Mouse (Mus musculus): ENCODE measurements around the gene Pgap3. TPM values are rescaled to one million over a fixed set of nuclear protein-coding genes. Genes with fewer than 3 reads are reported as not detected.
"Not testable (repeated sequence)": the region's sequence is repeated elsewhere in the genome, so short reads cannot be mapped to it uniquely, and the experiment has no call there.

Pgap3 gene
- polyA plus RNA-seq, 1 experiment = 30.4 TPM

DNA sequence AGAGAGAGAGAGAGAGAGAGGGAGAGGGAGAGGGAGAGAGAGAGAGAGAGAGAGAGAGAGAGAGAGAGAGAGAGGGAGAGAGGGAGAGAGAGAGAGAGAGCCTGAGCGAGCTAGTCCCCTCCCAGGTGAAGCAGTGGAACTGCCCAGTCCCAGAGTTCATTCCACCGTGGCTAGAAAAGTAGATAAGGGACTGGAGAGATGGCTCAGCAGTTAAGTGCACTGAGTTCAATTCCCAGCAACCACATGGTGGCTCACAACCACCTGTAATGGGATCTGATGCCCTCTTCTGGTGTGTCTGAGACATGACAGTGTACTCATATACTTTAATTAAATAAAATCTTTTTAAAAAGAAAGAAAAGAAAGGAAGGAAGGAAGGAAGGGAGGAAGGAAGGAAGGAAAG, 17.9 kb downstream of the Pgap3 start:
- not testable (repeated sequence) for DNase-seq (ENCODE audit: low read depth)

DNA sequence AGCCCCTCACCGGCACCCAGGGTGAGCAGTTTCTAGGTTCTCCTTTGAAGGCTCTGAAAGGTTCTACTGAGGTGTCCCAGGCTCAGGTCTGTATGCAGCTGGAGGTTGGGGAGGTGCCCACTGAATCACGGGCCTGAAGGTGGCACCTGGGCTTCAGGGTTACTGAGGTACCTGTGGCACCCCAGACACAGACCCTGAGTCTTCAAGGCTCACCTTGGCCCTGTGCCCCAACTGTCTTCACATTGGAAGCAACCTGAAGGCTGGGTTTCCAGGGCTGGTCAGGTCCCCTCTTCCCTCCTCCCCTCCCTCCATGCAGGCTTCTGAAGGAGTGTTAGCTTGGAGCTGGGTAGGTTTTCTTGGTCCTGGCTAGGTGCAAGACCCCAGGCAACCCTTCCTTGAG, 18.6 kb downstream of the Pgap3 start:
- DNase-seq (ENCODE audit: low read depth) = no peak

DNA sequence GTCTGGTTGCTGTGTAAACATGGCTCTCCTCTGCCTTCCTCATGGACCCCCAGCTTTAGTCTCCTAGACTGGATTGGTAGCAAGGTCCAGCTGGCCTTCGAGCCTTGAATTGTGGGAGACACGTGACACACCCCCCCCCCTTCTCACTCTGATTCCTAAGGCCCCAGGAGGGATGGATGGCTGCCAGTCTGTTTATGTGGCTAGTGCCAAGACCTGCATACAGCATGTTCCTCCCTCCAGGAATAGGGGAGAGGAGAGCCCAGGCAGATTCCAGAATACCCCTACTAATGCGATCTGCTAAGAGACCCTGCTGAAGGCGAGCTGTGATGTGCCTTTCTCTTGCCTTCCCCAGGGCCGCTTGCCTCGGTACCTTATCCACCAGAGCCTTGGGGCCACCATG, 20.2 kb downstream of the Pgap3 start:
- no peak for DNase-seq (ENCODE audit: low read depth)

DNA sequence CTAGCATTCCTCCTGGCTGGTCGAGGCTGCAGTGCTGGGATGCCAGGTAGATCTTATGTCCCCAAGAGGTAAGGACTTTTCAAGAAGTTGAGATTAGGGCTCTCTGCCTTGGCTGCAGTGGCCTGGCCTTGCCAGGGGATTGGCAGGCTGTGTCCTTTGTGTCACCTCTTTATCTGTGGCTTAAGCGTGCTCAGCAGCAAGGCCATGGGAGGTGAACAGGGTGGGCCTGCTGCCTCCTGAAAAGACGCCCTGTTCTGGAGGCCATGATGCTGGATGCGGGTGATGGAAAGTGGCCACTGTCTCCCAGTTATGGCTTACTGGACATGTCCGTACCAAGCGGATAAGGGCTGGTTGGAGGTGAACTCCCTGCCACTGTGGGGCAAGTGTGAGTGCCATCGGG, 20.9 kb downstream of the Pgap3 start:
- no peak for DNase-seq (ENCODE audit: low read depth)

DNA sequence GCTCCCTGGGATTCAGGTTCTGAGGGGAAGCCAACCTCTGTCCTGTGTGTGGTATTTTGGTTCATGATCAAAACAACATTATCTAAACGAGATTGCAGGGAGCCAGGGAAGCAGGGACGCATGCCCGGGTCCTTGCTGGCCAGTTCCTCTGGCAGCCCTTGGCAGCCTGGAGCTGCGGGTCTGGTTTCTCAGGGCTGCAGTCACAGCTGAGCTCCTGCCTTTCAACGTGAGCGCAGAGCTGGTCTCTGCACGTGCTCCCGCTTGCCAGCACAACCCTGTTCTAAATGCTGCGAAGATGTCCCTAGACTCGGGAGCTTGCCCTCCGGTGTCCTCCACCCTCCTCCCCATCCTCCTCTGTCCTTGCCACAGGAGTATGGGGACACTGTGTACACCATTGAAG, 22.5 kb downstream of the Pgap3 start:
- no peak for DNase-seq (ENCODE audit: low read depth)

DNA sequence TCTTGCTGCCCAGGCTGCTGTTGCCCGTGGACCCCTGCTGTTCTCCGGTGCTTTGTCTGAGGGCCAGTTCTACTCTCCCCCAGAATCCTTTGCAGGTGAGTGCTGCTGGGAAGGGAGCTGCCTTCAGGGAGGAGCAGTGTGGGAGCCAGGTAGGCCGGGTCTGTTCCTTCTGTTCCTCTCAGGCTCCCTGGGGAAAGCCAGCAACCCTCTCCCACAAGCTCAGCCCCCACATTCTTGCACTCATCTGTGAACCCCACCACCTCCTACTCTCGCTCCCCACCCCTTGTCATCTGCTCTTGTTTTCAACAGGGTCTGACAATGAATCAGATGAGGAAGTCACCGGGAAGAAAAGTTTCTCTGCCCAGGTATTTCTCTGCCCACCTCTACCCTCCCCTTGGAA, 23.5 kb downstream of the Pgap3 start:
- DNase-seq (ENCODE audit: low read depth) = no peak

DNA sequence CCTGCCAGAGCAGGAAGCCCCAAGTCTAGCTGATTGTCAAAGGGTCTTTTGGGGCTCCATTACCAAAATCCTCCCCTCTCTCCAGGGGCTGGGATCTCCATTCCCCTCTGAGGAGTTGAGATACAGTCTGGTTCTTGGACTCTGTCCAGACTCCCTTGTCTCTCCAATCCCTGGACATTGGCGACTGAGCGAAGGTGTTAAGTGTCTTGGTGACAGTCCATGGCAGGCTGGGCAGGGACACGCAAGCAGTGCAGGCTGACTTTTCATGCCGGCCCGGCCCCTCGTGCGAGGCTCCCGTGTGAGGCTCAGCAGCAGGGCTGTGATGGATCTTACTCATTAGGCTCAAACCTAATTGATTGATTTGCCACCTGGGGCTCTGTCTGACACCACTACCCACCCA, 26.0 kb downstream of the Pgap3 start:
- DNase-seq (ENCODE audit: low read depth) = no peak

DNA sequence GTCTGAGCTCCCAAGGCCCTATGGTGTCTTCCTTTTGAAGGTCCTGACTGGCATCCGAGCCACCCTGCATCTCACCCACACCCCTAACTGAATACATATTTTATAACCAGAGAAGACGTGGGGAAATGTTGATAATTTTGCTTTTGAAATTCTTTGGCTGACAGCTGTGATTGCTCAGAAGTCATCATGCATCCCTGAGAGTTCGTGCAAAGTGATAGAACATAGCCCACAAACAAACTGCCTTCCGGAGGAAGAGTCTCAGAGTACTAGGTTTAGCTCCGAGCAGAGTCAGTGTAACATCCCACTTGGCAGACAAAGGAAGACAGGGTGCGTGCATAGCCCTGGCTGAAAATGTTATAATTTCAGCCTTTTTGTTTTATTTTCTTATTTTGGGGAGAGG, 27.0 kb downstream of the Pgap3 start:
- no peak for DNase-seq (ENCODE audit: low read depth)

DNA sequence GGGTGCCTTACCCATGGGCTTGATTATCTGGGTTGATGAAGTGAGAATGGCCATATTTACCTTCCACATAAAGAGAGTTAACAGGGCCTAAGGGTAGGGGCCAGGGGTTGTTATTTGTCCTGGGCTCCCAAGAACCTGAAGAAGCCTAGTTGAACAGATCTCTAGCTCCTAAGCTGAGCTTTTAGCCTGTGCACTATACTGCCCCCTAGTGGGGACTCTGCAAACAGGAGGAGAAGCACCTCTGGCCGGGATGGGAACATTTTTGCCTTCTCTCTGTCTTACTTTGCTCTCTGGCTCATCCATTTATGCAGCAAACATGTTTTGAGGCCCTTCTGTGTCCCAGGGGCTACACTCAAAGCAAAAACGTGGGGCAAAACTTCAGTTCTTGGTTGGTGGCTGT, 27.9 kb downstream of the Pgap3 start:
- no peak for DNase-seq (ENCODE audit: low read depth)

DNA sequence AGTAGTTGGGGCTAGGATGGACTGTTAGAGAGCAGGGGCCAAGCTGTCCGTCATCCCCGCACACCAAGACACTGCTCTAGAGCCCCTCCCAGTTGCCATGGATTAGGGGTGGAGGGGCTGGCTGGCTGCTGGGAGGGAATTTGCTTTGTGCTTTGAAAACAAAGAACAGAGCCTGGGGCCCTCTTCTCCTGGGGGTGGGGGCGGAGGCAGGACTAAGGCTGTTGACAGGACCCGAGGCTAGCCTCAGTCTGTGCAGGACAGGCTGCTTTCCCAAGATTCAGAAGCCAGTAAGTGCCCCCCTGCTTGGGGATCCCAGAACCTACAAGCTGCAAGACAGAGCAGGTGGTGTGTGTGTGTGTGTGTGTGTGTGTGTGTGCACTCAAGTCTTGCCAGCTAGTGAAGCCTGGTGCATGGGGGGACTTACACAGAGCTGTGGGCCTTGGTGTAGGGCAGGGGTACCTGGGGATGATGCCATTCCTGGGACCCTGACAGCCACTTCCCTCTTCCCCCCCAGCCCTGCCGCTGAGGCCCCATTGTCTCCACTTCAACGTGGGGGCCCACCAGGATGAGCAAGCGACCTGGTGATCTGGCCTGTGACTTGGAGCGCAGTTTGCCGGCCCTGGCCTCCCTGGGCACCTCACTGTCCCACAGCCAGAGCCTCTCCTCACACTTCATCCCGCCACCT, 28.6 kb downstream of the Pgap3 start:
- no peak for DNase-seq (ENCODE audit: low read depth)

DNA sequence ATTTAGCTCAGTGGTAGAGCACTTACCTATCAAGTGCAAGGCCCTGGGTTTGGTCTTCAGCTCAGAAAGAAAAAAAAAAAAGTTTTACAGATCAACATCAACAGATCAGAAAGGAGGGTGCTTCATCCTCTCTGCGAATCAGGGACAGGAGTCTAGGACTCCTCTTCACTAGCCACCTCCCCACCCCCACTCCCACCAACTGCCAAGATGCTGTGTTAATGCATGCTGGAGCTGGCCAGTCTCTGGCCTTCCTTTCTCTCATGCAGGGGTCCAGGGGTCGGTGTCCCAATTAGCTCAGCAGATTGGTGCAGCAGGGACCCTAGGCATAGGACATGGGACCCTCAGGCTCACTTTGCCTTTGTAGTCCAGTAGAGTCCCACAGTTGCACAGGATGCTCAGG, 29.7 kb downstream of the Pgap3 start:
- no peak for DNase-seq (ENCODE audit: low read depth)

DNA sequence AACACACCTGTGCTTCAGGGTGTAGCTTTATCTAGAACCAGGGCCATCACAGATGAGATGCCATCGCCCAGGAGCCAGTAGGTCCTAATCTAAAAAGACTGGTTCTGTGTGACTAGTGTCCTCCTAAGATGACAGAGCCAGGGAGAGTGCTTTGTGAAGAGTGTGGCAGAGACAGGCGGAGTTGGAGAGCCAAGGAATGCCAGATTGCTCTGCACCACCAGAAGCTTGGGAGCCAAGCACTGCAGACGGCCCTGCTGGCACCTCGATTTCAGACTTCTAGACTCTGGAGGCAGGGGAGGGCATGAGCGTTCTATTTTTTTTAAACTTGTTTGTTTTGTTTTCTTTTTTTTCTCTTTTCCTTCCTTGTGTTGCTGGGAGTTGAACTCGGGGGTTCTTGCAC, 31.0 kb downstream of the Pgap3 start:
- no peak for DNase-seq (ENCODE audit: low read depth)

DNA sequence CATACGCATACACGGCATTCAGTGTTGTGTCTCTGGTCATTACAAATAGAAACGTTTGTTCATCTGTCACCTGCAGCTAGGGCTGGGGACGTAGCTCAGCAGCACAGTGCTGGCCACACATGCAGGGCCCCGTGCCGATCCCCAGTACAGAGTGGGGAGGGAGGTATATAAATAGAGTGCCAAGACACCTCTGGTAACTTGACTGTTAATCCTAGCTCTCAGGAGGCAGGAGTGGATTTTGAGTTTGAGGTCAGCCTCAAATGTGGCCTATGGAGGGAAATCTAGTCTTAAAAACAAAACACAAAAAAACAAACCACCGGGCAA, 32.5 kb downstream of the Pgap3 start:
- DNase-seq (ENCODE audit: low read depth) = no peak

DNA sequence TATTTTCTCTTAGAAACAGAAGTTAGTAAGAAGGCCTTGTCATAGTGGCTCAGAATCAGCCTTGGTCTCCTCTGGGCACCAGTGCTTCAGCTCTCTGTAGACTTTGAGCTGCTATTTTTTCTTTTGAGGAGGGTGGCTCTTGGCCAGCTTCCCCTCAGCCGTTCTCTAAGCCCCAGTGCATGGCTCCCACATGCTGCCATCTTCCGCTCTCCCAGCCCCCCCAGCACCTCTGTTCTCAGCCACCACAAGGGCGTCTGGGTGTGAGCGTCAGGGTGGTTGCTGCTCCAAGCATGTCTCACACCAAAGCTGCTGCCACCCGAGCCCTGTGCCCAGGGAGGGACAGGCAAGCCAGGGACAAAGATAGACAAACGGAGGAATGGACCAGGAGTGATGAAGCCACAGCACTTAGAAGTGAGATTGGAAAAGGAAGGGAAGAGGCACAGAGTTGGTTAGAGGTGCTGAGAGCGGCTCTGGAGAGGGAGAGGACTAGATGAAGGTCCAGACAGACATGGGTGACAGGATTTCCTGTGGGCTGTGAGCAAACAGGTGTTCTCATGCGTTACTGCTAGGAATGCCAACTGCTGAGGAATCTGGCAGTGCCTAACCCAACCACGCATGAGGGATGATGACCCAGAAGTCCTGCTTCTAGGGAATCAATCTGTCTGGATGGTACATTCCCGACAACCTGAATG, 33.0 kb downstream of the Pgap3 start:
- no peak for DNase-seq (ENCODE audit: low read depth)

DNA sequence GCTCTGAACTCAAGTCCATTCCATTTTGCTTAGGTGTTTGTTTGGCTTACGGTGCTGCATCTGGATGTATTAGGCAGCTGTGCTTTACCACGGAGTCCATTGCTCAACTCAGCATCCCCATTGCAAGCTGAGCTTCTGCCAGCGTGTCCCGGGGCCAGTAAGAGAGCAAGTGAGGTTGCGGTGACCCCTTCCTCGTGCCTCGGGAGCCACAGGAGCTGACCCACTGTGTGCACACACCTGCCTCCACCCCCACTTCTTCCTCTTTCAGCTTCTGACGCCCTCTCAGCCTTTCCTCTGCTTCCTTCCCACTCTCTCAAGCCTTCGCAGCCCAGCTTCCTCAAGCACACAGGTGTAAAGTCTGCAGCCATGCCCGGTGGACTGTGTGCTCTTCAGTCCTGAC, 34.0 kb downstream of the Pgap3 start:
- no peak for DNase-seq (ENCODE audit: low read depth)

DNA sequence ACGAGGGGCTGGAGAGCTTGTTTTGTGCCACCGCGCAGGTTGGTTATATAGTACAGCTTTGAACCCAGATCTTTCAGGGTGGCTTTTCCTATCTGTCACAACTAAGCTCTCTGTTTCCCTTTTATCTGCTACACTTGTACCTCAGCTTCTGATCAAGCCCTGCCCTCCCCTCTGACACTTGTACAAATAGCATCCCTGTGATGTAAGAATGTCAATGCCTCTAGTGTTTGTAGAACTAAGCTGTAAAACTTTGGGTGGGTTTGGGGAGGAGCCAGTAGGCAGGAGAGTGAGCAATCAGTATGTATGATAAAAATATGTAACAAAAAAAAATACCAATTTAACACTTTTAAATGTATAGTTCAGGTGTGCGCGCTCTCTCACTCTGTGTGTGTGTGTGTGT, 35.9 kb downstream of the Pgap3 start:
- DNase-seq (ENCODE audit: low read depth) = no peak

DNA sequence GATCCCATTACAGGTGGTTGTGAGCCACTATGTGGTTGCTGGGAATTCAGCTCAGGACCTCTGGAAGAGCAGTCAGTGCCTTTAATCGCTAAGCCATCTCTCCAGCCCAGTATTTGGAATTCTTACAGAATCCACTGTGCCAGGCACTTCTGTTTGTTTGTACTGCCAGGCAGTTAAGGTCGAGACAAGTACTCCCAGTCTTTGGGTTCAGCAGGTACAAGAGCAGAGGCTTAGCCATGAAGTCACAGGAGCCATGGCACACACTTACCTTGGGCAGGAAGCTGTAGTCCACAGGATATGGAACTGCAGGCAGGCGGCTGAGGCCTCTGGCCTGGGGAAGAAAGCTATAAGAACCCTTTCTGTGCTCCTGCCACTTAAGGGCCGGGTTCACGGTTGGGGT, 36.5 kb downstream of the Pgap3 start:
- no peak for DNase-seq (ENCODE audit: low read depth)

DNA sequence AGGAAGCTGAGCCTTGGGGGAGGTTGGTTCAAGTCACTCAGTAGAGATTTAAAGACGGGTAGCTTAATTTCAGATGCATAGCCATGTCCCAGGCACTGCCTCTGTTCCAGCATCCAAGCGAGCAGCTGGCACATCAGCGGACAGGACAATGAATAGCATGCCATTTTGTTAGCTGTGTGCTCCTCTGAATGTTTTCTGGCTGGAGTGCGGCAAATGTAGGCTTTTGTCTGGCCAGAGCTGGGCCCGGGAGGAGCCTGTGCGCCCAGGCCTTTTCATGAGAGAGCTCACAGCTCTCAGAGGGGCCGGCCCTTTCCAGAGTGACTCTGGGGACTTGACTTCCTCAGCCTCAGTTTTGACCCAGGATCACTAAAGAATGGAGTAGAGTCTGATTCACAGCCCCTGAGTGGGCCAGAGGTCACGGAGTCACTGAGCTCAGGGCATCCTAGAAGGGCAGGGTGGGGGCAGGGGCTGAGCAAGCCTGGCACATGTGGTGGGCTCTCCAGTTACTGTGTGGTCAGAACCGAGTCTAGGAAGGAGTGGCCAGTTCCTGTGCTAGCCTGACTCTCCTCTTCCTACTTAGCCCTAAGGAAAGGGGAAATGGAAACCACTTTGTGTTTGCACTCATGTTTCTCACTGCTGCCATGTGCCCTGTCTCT, 39.3 kb downstream of the Pgap3 start:
- no peak for DNase-seq (ENCODE audit: low read depth)

DNA sequence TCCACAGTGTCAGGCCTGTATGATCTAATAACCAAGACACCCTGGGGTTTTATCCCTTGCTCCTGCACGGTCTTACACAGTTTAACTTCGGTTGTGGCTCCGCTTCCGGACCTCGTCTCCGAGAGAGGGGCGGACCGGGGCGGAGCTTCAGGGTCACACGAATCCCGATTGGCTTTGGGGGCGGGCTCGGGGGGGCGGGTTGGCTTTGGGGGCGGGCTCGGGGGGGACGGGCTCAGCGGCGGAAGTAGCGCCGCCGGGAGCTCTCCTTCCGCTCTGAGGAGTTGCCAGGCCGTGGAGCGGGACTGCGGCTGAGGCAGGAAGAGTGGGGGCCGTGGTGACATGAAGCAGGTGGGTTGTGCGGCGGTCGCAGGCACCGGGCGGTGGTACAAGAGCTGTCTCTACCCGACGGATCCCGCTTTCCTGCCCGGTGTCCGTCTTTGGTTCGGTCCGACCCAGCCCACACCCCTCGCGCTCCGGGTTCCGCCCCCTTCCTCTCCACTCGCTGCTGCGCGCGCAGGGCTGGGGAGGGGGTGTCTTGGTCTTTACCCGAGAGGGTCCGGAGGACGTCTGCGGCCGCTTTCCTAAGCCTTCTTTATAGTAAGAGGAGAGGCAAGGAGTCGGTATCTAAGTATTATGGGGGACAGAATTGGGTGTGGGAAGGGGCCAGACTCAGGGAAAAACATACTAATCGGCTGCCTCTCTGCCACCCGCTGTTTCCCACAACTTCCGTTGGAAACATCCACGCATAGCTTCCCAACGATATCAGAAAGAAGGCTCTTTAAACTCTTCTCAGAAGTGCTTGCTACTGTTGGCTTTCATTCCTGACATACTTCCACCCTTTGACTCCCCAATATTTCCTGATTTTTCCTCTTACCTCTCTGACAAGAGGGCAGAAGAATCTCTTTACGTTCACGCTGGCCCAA, 41.9 kb downstream of the Pgap3 start, which contains the start of gene Stard3:
Stard3 (plus strand) TSS at position 208 of the 923 bp plus-strand sequence.
- no peak for DNase-seq (ENCODE audit: low read depth)

DNA sequence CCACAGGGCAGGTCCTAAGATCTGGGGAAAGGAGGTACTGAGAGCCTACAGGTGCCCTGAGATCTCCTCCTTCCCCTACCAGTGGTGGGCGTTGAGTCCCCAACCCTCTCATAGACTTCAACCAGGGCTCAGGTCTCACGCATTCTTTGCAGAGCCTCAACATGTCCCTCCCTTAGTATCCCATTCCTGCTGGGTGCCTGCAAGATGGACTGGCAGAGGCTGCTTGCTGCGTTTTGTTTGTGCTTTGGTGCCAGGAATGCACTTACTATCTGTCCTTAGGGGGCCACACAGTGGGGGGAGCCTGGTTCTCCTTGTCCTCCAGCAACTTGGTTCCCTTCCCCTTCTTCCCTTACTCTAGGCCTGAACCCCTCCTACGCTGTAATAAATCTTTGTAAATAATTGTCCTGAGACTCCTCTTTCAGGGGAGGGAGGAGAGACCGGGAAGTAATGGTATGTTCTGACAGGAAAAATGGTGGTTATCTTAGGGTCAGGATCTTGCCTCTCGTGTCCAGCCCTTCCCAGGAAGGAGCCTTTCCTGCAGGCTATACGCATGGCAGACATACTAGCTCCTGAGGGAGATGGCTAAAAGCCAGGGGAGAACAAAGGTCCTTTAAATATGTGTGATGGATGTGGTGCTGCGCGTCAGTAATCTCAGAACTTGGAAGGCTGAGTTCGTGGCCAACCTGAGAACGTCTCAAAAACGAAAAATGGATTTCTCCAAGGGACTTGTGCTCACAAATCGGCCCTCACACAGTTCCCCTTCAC, 42.7 kb downstream of the Pgap3 start:
- DNase-seq (ENCODE audit: low read depth) = no peak

DNA sequence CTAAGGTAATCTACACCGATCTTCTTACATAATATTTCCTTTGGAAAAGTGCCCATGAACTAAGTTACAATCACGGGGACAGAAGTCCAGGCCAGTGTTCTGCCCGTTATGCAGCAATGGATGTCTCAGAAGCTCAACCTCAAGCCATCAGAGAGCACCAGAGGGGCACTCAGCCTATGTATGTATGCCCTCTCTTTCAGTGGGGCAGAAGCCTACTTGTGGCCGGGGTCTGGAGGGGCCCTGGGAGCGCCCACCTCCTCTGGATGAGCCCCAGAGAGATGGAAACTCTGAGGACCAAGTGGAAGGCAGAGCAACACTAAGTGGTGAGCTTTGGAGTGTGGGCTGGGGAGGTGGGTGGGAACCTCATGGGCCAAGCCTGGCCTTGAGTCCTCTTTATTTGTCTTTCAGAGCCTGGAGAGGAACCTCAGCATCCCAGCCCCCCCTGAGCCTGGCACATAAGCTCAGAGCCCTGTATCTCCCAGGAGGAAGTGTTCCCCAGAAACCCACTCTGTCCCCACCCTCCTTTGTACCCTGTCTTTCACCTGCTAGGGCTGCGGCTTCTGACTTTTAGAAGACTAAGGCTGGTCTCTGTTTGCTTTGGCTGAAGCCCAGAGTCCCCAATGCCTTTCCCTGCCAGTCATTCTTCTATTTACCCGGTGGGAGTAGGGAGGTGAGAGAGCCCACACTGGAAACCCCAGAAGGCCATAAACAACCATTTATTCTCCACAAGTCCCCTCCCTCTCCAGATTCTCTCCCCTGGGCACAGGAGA, 43.5 kb downstream of the Pgap3 start:
- no peak for DNase-seq (ENCODE audit: low read depth)
